Comparison of ENCODE assay signal across 8 mouse cellular contexts in the genomic region with DNA sequence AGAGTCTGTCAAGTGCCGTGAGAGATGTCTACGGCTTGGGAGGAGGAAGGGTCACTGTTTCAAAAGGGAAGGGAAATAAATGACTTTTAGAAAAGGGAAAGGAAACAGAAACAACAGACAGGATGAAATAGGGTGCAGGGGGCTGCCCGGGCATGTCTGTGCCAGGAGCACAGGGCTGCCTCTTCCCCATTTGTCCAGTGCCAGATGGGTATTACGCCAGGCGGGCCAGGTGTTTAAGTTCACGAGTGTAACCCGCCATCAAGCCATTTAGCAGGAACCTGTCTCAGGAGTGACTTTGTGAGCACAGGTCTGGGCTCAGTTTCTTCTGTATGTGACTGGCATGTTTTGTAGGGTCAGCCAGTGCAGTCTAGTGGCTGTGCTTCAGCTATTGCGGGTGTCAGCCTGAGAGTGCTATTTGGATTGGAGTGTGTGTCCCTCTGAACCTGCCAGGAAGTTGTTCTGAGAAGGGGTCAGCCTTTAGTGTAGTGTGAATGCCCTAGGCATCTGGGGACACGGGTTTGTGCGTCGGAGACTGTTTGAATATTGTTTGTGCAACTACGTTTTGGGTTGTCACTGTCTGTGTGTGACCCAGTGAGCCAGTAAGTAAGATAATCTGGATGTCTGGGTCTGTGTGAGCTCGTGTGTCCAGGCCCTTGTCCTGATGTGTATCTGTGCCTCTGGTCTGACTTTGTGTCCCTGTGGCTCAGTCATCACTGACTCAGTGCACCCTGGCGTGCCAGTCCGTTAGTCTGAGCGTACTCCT. TPM values are rescaled to one million over a fixed set of nuclear protein-coding genes. Genes with fewer than 3 reads are reported as not detected.
A peak's percentile ranks its signal among the peaks of the same experiment; 100 is the strongest.
DNase-seq lines count a peak whose midpoint lies in the region; ATAC-seq and TF ChIP-seq lines count a peak whose summit lies in the region.

No protein-coding gene starts in this region.

- peak overlapping the region; percentile 55 for H3K9ac ChIP-seq in kidney, embryonic 15.5 days
- peak overlapping the region; percentile 94 for H3K9ac ChIP-seq in heart, embryonic 13.5 days
- H3K9ac ChIP-seq in liver, adult 2 months (ENCODE audit: low read depth, low read length) = peak overlapping the region; percentile 52; the same call in 1 of the 2 replicates
- H3K9ac ChIP-seq in neural tube, embryonic 15.5 days (replicated peaks) = peak overlapping the region; percentile 71; the same call in 1 of the 2 replicates

- no peak for TF ChIP-seq CTCF in liver, adult 2 months (IDR thresholded peaks at IDR 0.05; ENCODE audit: low read depth, low read length)

- no peak; the same call in 1 of the 2 replicates for ATAC-seq in kidney, embryonic 15.5 days (replicated peaks; ENCODE audit: low FRiP score)
- ATAC-seq in heart, embryonic 13.5 days (ENCODE audit: extremely low read depth, insufficient number of reproducible peaks, low FRiP score, low TSS enrichment) = no peak
- no peak for ATAC-seq in neural tube, embryonic 15.5 days (ENCODE audit: low FRiP score)

- no peaks in the 10 kb centered on the region for H3K36me3 ChIP-seq in kidney, embryonic 15.5 days
- H3K36me3 ChIP-seq in heart, embryonic 13.5 days = no peaks in the 10 kb centered on the region
- no peaks in the 10 kb centered on the region for H3K36me3 ChIP-seq in liver, adult 2 months (ENCODE audit: control insufficient read depth, insufficient read depth, low read length)
- H3K36me3 ChIP-seq in neural tube, embryonic 15.5 days = no peaks in the 10 kb centered on the region

- peak overlapping the region; percentile 99 for H3K27ac ChIP-seq in kidney, embryonic 15.5 days
- H3K27ac ChIP-seq in heart, embryonic 13.5 days (replicated peaks) = peak overlapping the region; percentile 99
- H3K27ac ChIP-seq in liver, adult 2 months (replicated peaks; ENCODE audit: insufficient read depth, low read depth, low read length) = no peak overlapping the region; the same call in 1 of the 2 replicates
- H3K27ac ChIP-seq in neural tube, embryonic 15.5 days (replicated peaks) = peak overlapping the region; percentile 91

- H3K4me2 ChIP-seq in kidney, embryonic 15.5 days = peak overlapping the region; percentile 100
- peak overlapping the region; percentile 99 for H3K4me2 ChIP-seq in heart, embryonic 13.5 days
- H3K4me2 ChIP-seq in neural tube, embryonic 15.5 days = peak overlapping the region; percentile 95

- no peak for TF ChIP-seq POLR2A in liver, adult 2 months (IDR thresholded peaks at IDR 0.05; ENCODE audit: extremely low read depth, insufficient read depth, low read length)

- H3K9me3 ChIP-seq in kidney, embryonic 15.5 days (replicated peaks) = no peaks in the 10 kb centered on the region
- H3K9me3 ChIP-seq in heart, embryonic 13.5 days = no peaks in the 10 kb centered on the region
- no peaks in the 10 kb centered on the region for H3K9me3 ChIP-seq in neural tube, embryonic 15.5 days (replicated peaks)

- no peak for DNase-seq in kidney, adult 11 months
- DNase-seq in R1 (ENCODE audit: low read depth, low spot score) = peak; percentile 63
- peak; percentile 60 for DNase-seq in liver, adult 2 months (ENCODE audit: extremely low read depth, low read depth, low spot score)
- no peak for DNase-seq in ovary, postnatal 10 days (ENCODE audit: low spot score)
- no peak for DNase-seq in gastrocnemius, postnatal 10 days

- peaks cover 5% of the 10 kb centered on the region; the same call in 1 of the 2 replicates for H3K79me2 ChIP-seq in liver, adult 2 months (ENCODE audit: control insufficient read depth, insufficient read depth, low read length)

- peak overlapping the region; percentile 85 for H3K4me3 ChIP-seq in kidney, embryonic 15.5 days (replicated peaks)
- peak overlapping the region; percentile 76 for H3K4me3 ChIP-seq in heart, embryonic 13.5 days
- H3K4me3 ChIP-seq in liver, adult 2 months (ENCODE audit: insufficient read depth, low read depth, low read length) = peak overlapping the region; percentile 84
- peak overlapping the region; percentile 69 for H3K4me3 ChIP-seq in neural tube, embryonic 15.5 days (replicated peaks)

- no peaks in the 10 kb centered on the region for H3K27me3 ChIP-seq in kidney, embryonic 15.5 days
- no peaks in the 10 kb centered on the region for H3K27me3 ChIP-seq in heart, embryonic 13.5 days (replicated peaks)
- no peaks in the 10 kb centered on the region for H3K27me3 ChIP-seq in liver, adult 2 months (ENCODE audit: control insufficient read depth, insufficient read depth, low read length)
- H3K27me3 ChIP-seq in neural tube, embryonic 15.5 days (replicated peaks) = no peaks in the 10 kb centered on the region

- peaks cover 50% of the 10 kb centered on the region for H3K4me1 ChIP-seq in kidney, embryonic 15.5 days
- H3K4me1 ChIP-seq in heart, embryonic 13.5 days = peaks cover 49% of the 10 kb centered on the region
- peaks cover 14% of the 10 kb centered on the region for H3K4me1 ChIP-seq in liver, adult 2 months (ENCODE audit: control insufficient read depth, insufficient read depth, low read length)
- H3K4me1 ChIP-seq in neural tube, embryonic 15.5 days = peaks cover 49% of the 10 kb centered on the region

- 30% methylated on average over 16 of the region's 16 CpGs for WGBS in kidney, embryonic 15.5 days
- 39% methylated on average over 16 of the region's 16 CpGs for WGBS in heart, embryonic 13.5 days
- 20% methylated on average over 16 of the region's 16 CpGs for WGBS in liver, adult 2 months
- WGBS in neural tube, embryonic 15.5 days = 39% methylated on average over 16 of the region's 16 CpGs

RNA-seq across cellular contexts. Expression of gene Bbc3, which starts 0.5 kb away (rescaled TPM):
- polyA plus RNA-seq in kidney, embryonic 15.5 days (2015; fragmentation: Nextera tagmentation; extraction: Ambion mirVana) = 12.3 and 12.4 TPM in 2 replicates
- polyA plus RNA-seq in heart, embryonic 13.5 days (2015; fragmentation: Nextera tagmentation; extraction: Ambion mirVana) = 8.2 and 8.8 TPM in 2 replicates
- total RNA-seq in liver, adult 2 months (2014; rRNA removed) = 6.0 and 7.2 TPM in 2 replicates
- polyA plus RNA-seq in liver, adult 2 months (2012; rRNA removed) = 15.2 and 27.9 TPM in 2 replicates
- polyA plus RNA-seq in neural tube, embryonic 15.5 days (2015; fragmentation: Nextera tagmentation; extraction: Ambion mirVana) = 25.4 and 27.5 TPM in 2 replicates
- total RNA-seq in gastrocnemius, postnatal 10 days (2021) = 1 to 10 TPM; 4.6 to 6.1 TPM

RNA-seq across cellular contexts. Expression of gene Ccdc9, which starts 22.1 kb away (rescaled TPM):
- 28.9 and 33.0 TPM in 2 replicates for polyA plus RNA-seq in kidney, embryonic 15.5 days (2015; fragmentation: Nextera tagmentation; extraction: Ambion mirVana)
- polyA plus RNA-seq in heart, embryonic 13.5 days (2015; fragmentation: Nextera tagmentation; extraction: Ambion mirVana) = 14.3 and 16.5 TPM in 2 replicates
- total RNA-seq in liver, adult 2 months (2014; rRNA removed) = 14.4 and 20.7 TPM in 2 replicates
- polyA plus RNA-seq in liver, adult 2 months (2012; rRNA removed) = 10.7 and 16.2 TPM in 2 replicates
- 23.3 and 24.5 TPM in 2 replicates for polyA plus RNA-seq in neural tube, embryonic 15.5 days (2015; fragmentation: Nextera tagmentation; extraction: Ambion mirVana)
- 10 to 100 TPM; 34.0 to 47.6 TPM for total RNA-seq in gastrocnemius, postnatal 10 days (2021)

RNA-seq across cellular contexts. Expression of gene Inafm1, which starts 35.3 kb away (rescaled TPM):
- 16.4 and 19.5 TPM in 2 replicates for polyA plus RNA-seq in kidney, embryonic 15.5 days (2015; fragmentation: Nextera tagmentation; extraction: Ambion mirVana)
- 10.7 TPM in 2 replicates for polyA plus RNA-seq in heart, embryonic 13.5 days (2015; fragmentation: Nextera tagmentation; extraction: Ambion mirVana)
- 1.9 and 2.8 TPM in 2 replicates for total RNA-seq in liver, adult 2 months (2014; rRNA removed)
- polyA plus RNA-seq in liver, adult 2 months (2012; rRNA removed) = 8.0 and 8.8 TPM in 2 replicates
- 56.4 and 66.4 TPM in 2 replicates for polyA plus RNA-seq in neural tube, embryonic 15.5 days (2015; fragmentation: Nextera tagmentation; extraction: Ambion mirVana)
- 10 to 100 TPM; 11.0 to 11.7 TPM for total RNA-seq in gastrocnemius, postnatal 10 days (2021)

RNA-seq across cellular contexts. Expression of gene C5ar1, which starts 49.4 kb away (rescaled TPM):
- polyA plus RNA-seq in kidney, embryonic 15.5 days (2015; fragmentation: Nextera tagmentation; extraction: Ambion mirVana) = 2.5 and 3.7 TPM in 2 replicates
- polyA plus RNA-seq in heart, embryonic 13.5 days (2015; fragmentation: Nextera tagmentation; extraction: Ambion mirVana) = 1.5 and 2.2 TPM in 2 replicates
- 0.46 and 0.47 TPM in 2 replicates for total RNA-seq in liver, adult 2 months (2014; rRNA removed)
- polyA plus RNA-seq in liver, adult 2 months (2012; rRNA removed) = 0.88 and 1.3 TPM in 2 replicates
- polyA plus RNA-seq in neural tube, embryonic 15.5 days (2015; fragmentation: Nextera tagmentation; extraction: Ambion mirVana) = 1.7 and 2.7 TPM in 2 replicates
- total RNA-seq in gastrocnemius, postnatal 10 days (2021) = 1 to 10 TPM; 3.2 to 3.3 TPM

Comparison
In these comparisons a context has a peak if more than half of its experiments do, and no peak if none do; other contexts are left out.
1. DNase-seq: peak in R1 (single experiment) and liver, adult 2 months (single experiment); none in kidney, adult 11 months (single experiment), ovary, postnatal 10 days (single experiment) and gastrocnemius, postnatal 10 days (single experiment).
2. Peak in every context shown above with its lines, with median percentiles within 50 percentile points of each other: H3K4me2 ChIP-seq, H3K4me3 ChIP-seq and H3K9ac ChIP-seq.